Mouse (Mus musculus) heart, adult 2 months (tissue): ENCODE data around the gene Anks1. TPM values are rescaled to one million over a fixed set of nuclear protein-coding genes. Genes with fewer than 3 reads are reported as not detected.

Source experiments
- DNase-seq, 2 experiments: peaks; one replicate each; pipeline ENCODE4 v3.0.0; 2021
- H3K27ac ChIP-seq: fragments of 200-600 bp; 2 replicates; pipeline ENCODE4 v1.8.1; 2022
- H3K27me3 ChIP-seq: fragments of 200-500 bp; 2 replicates; pipeline ENCODE4 v1.6.1; 2012; ENCODE audit warnings: mild to moderate bottlenecking, low read length, inconsistent platforms, mixed read lengths; ENCODE audit not compliant: control insufficient read depth, insufficient read depth
- H3K36me3 ChIP-seq: fragments of 200-500 bp; 2 replicates; pipeline ENCODE4 v1.6.1; 2012; ENCODE audit warnings: low read length, inconsistent platforms; ENCODE audit not compliant: control insufficient read depth, insufficient read depth
- H3K4me1 ChIP-seq: fragments of 200-500 bp; 2 replicates; pipeline ENCODE4 v1.6.1; 2011; ENCODE audit warnings: low read length; ENCODE audit not compliant: control insufficient read depth, insufficient read depth
- H3K4me3 ChIP-seq: fragments of 200-600 bp; 2 replicates; pipeline ENCODE4 v1.8.1; 2022
- H3K79me2 ChIP-seq: fragments of 200-500 bp; replicated peaks from 2 replicates; pipeline ENCODE4 v1.6.1; 2012; ENCODE audit warnings: mild to moderate bottlenecking, inconsistent platforms, low read length, moderate library complexity, mixed read lengths; ENCODE audit not compliant: control insufficient read depth, insufficient read depth
- H3K9ac ChIP-seq: fragments of 200-500 bp; 2 replicates; pipeline ENCODE4 v1.6.1; 2012; ENCODE audit warnings: low read depth, mild to moderate bottlenecking, control low read depth, inconsistent platforms, low read length, mixed read lengths
- CTCF ChIP-seq: fragments of 200-600 bp; IDR thresholded peaks from 2 replicates; pipeline ENCODE4 v1.8.1; 2022; ENCODE audit warnings: antibody characterized with exemption, mild to moderate bottlenecking, moderate library complexity
- EP300 ChIP-seq: fragments of 200-500 bp; IDR thresholded peaks from 2 replicates; pipeline ENCODE4 v1.6.1; 2011; ENCODE audit warnings: low read depth, low read length, control low read depth; ENCODE audit not compliant: insufficient read depth
- POLR2A ChIP-seq: fragments of 200-500 bp; IDR thresholded peaks from 2 replicates; pipeline ENCODE4 v1.6.1; 2011; ENCODE audit warnings: mild to moderate bottlenecking, low read depth, low read length, control low read depth; ENCODE audit not compliant: insufficient read depth
- WGBS: fragments of 180-500 bp; shearing (Covaris S2); methylation state at CpG from one replicate; pipeline ENCODE4 v1.1.7; 2018; 5-methylcytosine and 5-hydroxymethylcytosine counted together
- intact Hi-C: fragments of 180-260 bp; cut with DNase I; formaldehyde crosslinking; loops from one replicate; pipeline ENCODE4 v1.15.1; 2025
- polyA plus RNA-seq: library from polyadenylated mRNA; depleted of rRNA; stranded (reverse); fragments of >200 nt; gene quantifications from 2 replicates; pipeline ENCODE4 v1.2.3, GENCODE M21; 2012; rRNA removed
- total RNA-seq, 2 experiments: library from RNA; stranded (reverse); gene quantifications; 2 replicates each; pipeline ENCODE4 v1.2.3; 2021

Anks1 gene
- total and polyA plus RNA-seq, 3 experiments = 51.6 to 76.4 (median 64.4) TPM

- intact Hi-C loops = no loop called here
- Histone ChIP-seq H3K4me3 (no peak overlapping the region), H3K27me3 (no peaks in the 10 kb centered on the region), H3K4me1 (no peaks in the 10 kb centered on the region), H3K79me2 (no peaks in the 10 kb centered on the region), H3K27ac (no peak overlapping the region), H3K36me3 (no peaks in the 10 kb centered on the region), H3K9ac (no peak overlapping the region)
- TF ChIP-seq EP300 = no peak
- no peak for DNase-seq
- 52% methylated on average over 10 of the region's 10 CpGs for WGBS
These were observed 192.8 kb downstream of the Anks1 start for GRCm38 (mm10) chr17:28101902-28102319.

DNA sequence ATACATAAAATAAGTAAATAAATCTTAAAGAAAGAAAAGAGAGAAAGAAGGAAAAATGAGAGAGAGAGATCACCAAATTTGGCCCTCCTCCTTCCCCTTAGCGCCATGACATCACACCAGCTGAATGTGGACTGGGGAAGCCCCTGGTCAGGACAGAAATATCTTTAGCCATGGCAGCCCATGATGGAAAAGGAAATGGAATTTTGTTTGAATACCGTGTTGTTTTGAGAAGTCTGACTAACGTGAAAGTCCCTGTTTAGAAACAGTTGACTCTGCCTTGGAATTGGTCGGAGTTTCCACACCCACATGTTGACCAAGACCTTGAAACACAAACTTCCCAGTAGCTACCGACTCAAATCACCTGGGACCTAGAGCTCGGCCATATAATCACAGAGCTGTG lies 195.3 kb downstream of the Anks1 start:
- intact Hi-C loops = no loop called here
- TF ChIP-seq EP300 = no peak
- TF ChIP-seq CTCF = no peak
- no peak for TF ChIP-seq POLR2A
- Histone ChIP-seq H3K27me3 (no peaks in the 10 kb centered on the region), H3K4me1 (no peaks in the 10 kb centered on the region), H3K4me3 (no peak overlapping the region), H3K27ac (no peak overlapping the region), H3K36me3 (no peaks in the 10 kb centered on the region), H3K79me2 (no peaks in the 10 kb centered on the region), H3K9ac (no peak overlapping the region)
- 35% methylated on average over 6 of the region's 6 CpGs for WGBS
- DNase-seq = no peak

DNA sequence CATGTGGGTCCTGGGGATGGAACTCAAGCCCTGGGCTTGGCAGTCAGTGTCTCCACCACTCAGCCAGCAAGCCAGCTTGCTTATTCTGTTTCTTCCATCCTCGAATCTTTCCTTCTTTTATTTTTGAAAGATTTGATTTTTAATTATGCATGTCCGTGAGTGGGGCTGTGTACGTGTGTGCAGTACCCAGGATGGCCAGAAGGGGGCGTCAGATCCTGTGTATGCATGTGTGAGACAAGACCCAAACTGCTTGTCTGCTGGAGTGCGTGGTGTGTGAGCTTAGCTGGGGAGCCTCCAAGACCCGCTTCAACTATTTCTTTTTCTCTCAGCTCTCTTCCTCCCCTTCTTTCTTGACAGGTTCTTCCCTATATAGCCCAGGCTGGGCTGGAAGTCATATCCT lies 197.2 kb downstream of the Anks1 start:
- Histone ChIP-seq H3K4me3 (no peak overlapping the region), H3K27ac (no peak overlapping the region), H3K4me1 (no peaks in the 10 kb centered on the region), H3K36me3 (no peaks in the 10 kb centered on the region), H3K9ac (no peak overlapping the region), H3K27me3 (no peaks in the 10 kb centered on the region), H3K79me2 (no peaks in the 10 kb centered on the region)
- intact Hi-C loops = no loop called here
- WGBS = 78% methylated on average over 6 of the region's 6 CpGs
- TF ChIP-seq CTCF (peak; percentile 54), POLR2A (no peak)
- DNase-seq = no peak

DNA sequence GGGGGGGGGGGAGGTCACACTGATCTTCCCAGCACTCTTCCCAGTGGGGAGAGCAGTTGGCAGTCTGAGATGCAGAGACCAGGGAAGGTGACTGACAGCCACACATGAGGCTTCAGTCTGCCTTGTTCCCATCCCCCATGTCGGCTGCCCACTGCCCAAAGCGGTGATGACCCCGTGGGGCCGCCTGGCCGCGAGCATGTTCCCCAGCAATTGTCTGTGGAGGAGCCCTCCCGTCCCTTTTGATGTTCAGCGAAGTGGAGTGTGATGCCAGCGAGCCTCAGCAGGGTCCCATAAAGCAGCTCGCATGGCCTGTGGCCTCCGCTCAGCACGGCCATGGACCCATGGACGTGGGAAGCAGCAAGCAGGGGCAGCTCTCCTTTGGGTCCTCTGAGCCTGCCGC lies 198.2 kb downstream of the Anks1 start:
- no peak overlapping the region for H3K27ac ChIP-seq
- no peaks in the 10 kb centered on the region for H3K79me2 ChIP-seq
- no peak overlapping the region for H3K9ac ChIP-seq
- 33% methylated on average over 14 of the region's 14 CpGs for WGBS
- H3K4me1 ChIP-seq = no peaks in the 10 kb centered on the region
- H3K27me3 ChIP-seq = no peaks in the 10 kb centered on the region
- DNase-seq = no peak
- H3K36me3 ChIP-seq = no peaks in the 10 kb centered on the region
- TF ChIP-seq EP300 (no peak), POLR2A (no peak), CTCF (no peak)
- intact Hi-C loops = no loop called here
- no peak overlapping the region for H3K4me3 ChIP-seq

DNA sequence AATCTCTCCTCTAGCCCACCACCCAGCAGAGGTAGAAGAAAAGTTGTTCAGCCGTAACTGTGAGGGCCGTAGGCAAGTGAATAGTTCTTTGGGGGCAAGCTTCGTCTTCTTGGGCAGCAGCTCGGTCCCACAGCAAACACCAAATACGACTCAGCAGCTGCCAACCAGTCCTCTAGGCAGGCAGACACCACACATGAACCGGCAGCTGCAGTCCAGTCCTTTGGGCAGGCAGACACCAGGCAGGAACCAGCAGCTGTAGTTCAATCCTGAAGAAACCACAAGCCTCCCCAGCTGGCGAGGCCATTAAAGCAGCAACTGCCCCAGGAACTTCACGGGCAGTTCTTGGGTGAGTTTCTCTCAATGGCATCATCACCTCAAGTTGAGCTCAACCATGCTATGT lies 203.2 kb downstream of the Anks1 start:
- Histone ChIP-seq H3K36me3 (no peaks in the 10 kb centered on the region), H3K4me3 (no peak overlapping the region), H3K79me2 (no peaks in the 10 kb centered on the region), H3K9ac (no peak overlapping the region), H3K27me3 (no peaks in the 10 kb centered on the region), H3K4me1 (no peaks in the 10 kb centered on the region), H3K27ac (no peak overlapping the region)
- no peak for DNase-seq
- TF ChIP-seq EP300 (no peak), CTCF (no peak), POLR2A (no peak)
- WGBS = 85% methylated on average over 8 of the region's 8 CpGs
- intact Hi-C loops = no loop called here

Other genes with a start within 250 kb of the Anks1 start
- not detected for gene Spdef, start 180.4 kb upstream of the Anks1 start, total RNA-seq
- 0.09 and 0.21 TPM in 2 replicates for gene Spdef, start 180.4 kb upstream of the Anks1 start, polyA plus RNA-seq
- 100 to 1,000 TPM; 136 to 151 TPM for gene D17Wsu92e, start 88.7 kb upstream of the Anks1 start, total RNA-seq
- gene D17Wsu92e, start 88.7 kb upstream of the Anks1 start, polyA plus RNA-seq = 112 and 163 TPM in 2 replicates
- gene Snrpc, start 71.2 kb upstream of the Anks1 start, total RNA-seq = 10 to 100 TPM; 44.5 to 55.2 TPM
- 43.4 and 52.4 TPM in 2 replicates for gene Snrpc, start 71.2 kb upstream of the Anks1 start, polyA plus RNA-seq
- 10 to 100 TPM; 14.7 to 19.4 TPM for gene Uhrf1bp1, start 52.9 kb upstream of the Anks1 start, total RNA-seq
- gene Uhrf1bp1, start 52.9 kb upstream of the Anks1 start, polyA plus RNA-seq = 5.3 and 10.1 TPM in 2 replicates
- gene Taf11, start 538 bp downstream of the Anks1 start, total RNA-seq = 10 to 100 TPM; 21.5 to 21.6 TPM
- 12.5 and 13.2 TPM in 2 replicates for gene Taf11, start 538 bp downstream of the Anks1 start, polyA plus RNA-seq
- not detected for gene Tcp11, start 171.3 kb downstream of the Anks1 start, total RNA-seq
- 1.4 and 1.8 TPM in 2 replicates for gene Tcp11, start 171.3 kb downstream of the Anks1 start, polyA plus RNA-seq
- gene Scube3, start 232.8 kb downstream of the Anks1 start, total RNA-seq = 1 to 10 TPM in 1 of 2 experiments, under 1 TPM in 1; 0.99 to 1.0 TPM
- gene Scube3, start 232.8 kb downstream of the Anks1 start, polyA plus RNA-seq = 1.3 and 1.6 TPM in 2 replicates